Mouse (Mus musculus) liver, postnatal 0 days (tissue): ENCODE measurements at regions not wholly inside any gene's neighbourhood (a gene's known extent, or its start where the extent isn't known, plus 50 kb on each side); places are given as distances from the start of the nearest gene placed in this dataset.
A peak's percentile ranks its signal among the peaks of the same experiment; 100 is the strongest.

Experiments
- ATAC-seq: fragments of 200-750 bp; cut with Nextera tagmentation; 2 replicates; pipeline ENCODE4 v1.8.0; 2017; ENCODE audit warnings: mild to moderate bottlenecking, moderate library complexity
- DNase-seq: peaks from one replicate; pipeline ENCODE4 v3.0.0-alpha.2; 2016
- H3K27ac ChIP-seq: fragments of 300-500 bp; sonication (generic); 2 replicates; pipeline ENCODE4 v1.5.1; 2014; ENCODE audit warnings: antibody characterized with exemption, moderate library complexity, mild to moderate bottlenecking, low read depth
- H3K27me3 ChIP-seq: fragments of 300-500 bp; sonication (generic); 2 replicates; pipeline ENCODE4 v1.6.1; 2014; ENCODE audit warnings: low read length, control low read depth, mixed read lengths; ENCODE audit not compliant: insufficient read depth
- H3K36me3 ChIP-seq: fragments of 300-500 bp; sonication (generic); replicated peaks from 2 replicates; pipeline ENCODE4 v1.6.1; 2014; ENCODE audit warnings: mild to moderate bottlenecking, control low read depth, low read length, moderate library complexity, mixed read lengths; ENCODE audit not compliant: insufficient read depth
- H3K4me1 ChIP-seq: fragments of 300-500 bp; sonication (generic); 2 replicates; pipeline ENCODE4 v1.6.1; 2014; ENCODE audit warnings: antibody characterized with exemption, mild to moderate bottlenecking, control low read depth; ENCODE audit not compliant: insufficient read depth
- H3K4me2 ChIP-seq: fragments of 300-500 bp; sonication (generic); 2 replicates; pipeline ENCODE4 v1.6.1; 2014; ENCODE audit warnings: low read depth, mild to moderate bottlenecking, low read length, moderate library complexity, mixed read lengths
- H3K4me3 ChIP-seq: fragments of 300-500 bp; sonication (generic); 2 replicates; pipeline ENCODE4 v1.5.1; 2014; ENCODE audit warnings: low read depth, low read length
- H3K9ac ChIP-seq: fragments of 300-500 bp; sonication (generic); replicated peaks from 2 replicates; pipeline ENCODE4 v1.6.1; 2014; ENCODE audit warnings: mild to moderate bottlenecking, moderate library complexity
- H3K9me3 ChIP-seq: fragments of 300-500 bp; sonication (generic); 2 replicates; pipeline ENCODE4 v1.6.1; 2016; ENCODE audit warnings: mild to moderate bottlenecking, control low read depth, low read length, mixed read lengths
- CTCF ChIP-seq: sonication (generic); IDR thresholded peaks from 2 replicates; pipeline ENCODE4 v1.5.1; 2016; ENCODE audit warnings: antibody characterized with exemption, low read depth
- EP300 ChIP-seq: IDR thresholded peaks from 2 replicates; pipeline ENCODE4 v1.6.1; 2016; ENCODE audit warnings: antibody characterized with exemption, low read depth, mild to moderate bottlenecking
- WGBS: fragments of 180-500 bp; shearing (Covaris S2); extraction: QIAGEN DNeasy Blood & Tissue Kit; methylation state at CpG from one replicate; pipeline ENCODE4 v1.1.7; 2014; ENCODE audit not compliant: insufficient replicate concordance; 5-methylcytosine and 5-hydroxymethylcytosine counted together

DNA sequence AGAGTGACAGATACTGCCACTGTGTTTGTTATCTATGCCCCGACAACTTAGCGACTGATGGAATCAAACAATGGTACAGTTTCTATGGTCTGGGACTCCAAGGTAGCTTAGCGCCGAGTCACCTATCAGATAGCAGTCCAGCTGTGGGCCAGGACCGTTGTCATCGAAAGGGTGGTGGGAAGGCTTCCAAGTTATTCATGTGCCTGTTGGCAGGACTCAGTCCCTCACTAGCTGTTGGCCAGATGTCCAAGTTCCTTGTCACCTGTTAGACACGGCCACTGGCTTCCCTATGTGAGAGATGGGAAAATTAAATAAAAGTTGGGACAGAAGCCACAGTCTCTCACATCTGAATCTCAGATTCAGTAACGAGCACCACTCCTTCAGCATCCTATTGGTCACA lies 150.1 kb downstream of the BC067074 start:
- TF ChIP-seq EP300 = no peak
- no peak for TF ChIP-seq CTCF
- Histone ChIP-seq H3K9ac (no peak overlapping the region), H3K4me1 (0 out of 2 replicates have a peak, but pooled peaks cover 4% of the 10 kb centered on the region), H3K27ac (no peak overlapping the region), H3K36me3 (no peaks in the 10 kb centered on the region), H3K4me3 (no peak overlapping the region), H3K9me3 (no peaks in the 10 kb centered on the region), H3K27me3 (no peaks in the 10 kb centered on the region), H3K4me2 (no peak overlapping the region)
- ATAC-seq (no peak), DNase-seq (no peak)
- 73% methylated on average over 8 of the region's 8 CpGs for WGBS

GRCm38 (mm10) chr13:113442169-113442568 lies 149.2 kb downstream of the BC067074 start:
- Histone ChIP-seq H3K4me2 (no peak overlapping the region), H3K4me1 (0 out of 2 replicates have a peak, but pooled peaks cover 4% of the 10 kb centered on the region), H3K4me3 (no peak overlapping the region), H3K9me3 (no peaks in the 10 kb centered on the region), H3K27me3 (no peaks in the 10 kb centered on the region), H3K36me3 (no peaks in the 10 kb centered on the region), H3K9ac (no peak overlapping the region), H3K27ac (0 out of 2 replicates have a peak overlapping the region, but pooled peaks have one; percentile 39)
- ATAC-seq = peak; percentile 73
- WGBS = 49% methylated on average over 9 of the region's 9 CpGs
- DNase-seq = no peak
- no peak for TF ChIP-seq CTCF
- TF ChIP-seq EP300 = no peak

GRCm38 (mm10) chr13:113440137-113440536 lies 147.2 kb downstream of the BC067074 start:
- no peaks in the 10 kb centered on the region for H3K36me3 ChIP-seq
- H3K9me3 ChIP-seq = no peaks in the 10 kb centered on the region
- H3K4me2 ChIP-seq = no peak overlapping the region
- no peak overlapping the region for H3K27ac ChIP-seq
- no peak overlapping the region for H3K4me3 ChIP-seq
- ATAC-seq (no peak), DNase-seq (no peak)
- WGBS = 66% methylated on average over 5 of the region's 5 CpGs
- TF ChIP-seq CTCF (no peak), EP300 (no peak)
- no peak overlapping the region for H3K9ac ChIP-seq
- H3K27me3 ChIP-seq = no peaks in the 10 kb centered on the region
- 0 out of 2 replicates have a peak, but pooled peaks cover 7% of the 10 kb centered on the region for H3K4me1 ChIP-seq

GRCm38 (mm10) chr13:113439516-113439915 lies 146.6 kb downstream of the BC067074 start:
- H3K9ac ChIP-seq = no peak overlapping the region
- WGBS = 48% methylated on average over 7 of the region's 7 CpGs
- ATAC-seq = no peak
- H3K4me3 ChIP-seq = no peak overlapping the region
- no peak overlapping the region for H3K27ac ChIP-seq
- no peaks in the 10 kb centered on the region for H3K27me3 ChIP-seq
- TF ChIP-seq CTCF = no peak
- TF ChIP-seq EP300 = no peak
- no peak for DNase-seq
- no peaks in the 10 kb centered on the region for H3K9me3 ChIP-seq
- H3K36me3 ChIP-seq = no peaks in the 10 kb centered on the region
- 0 out of 2 replicates have a peak, but pooled peaks cover 10% of the 10 kb centered on the region for H3K4me1 ChIP-seq
- H3K4me2 ChIP-seq = no peak overlapping the region

- 37% methylated on average over 2 of the region's 2 CpGs for WGBS
- no peaks in the 10 kb centered on the region for H3K36me3 ChIP-seq
- TF ChIP-seq CTCF = no peak
- TF ChIP-seq EP300 = no peak
- H3K9me3 ChIP-seq = no peaks in the 10 kb centered on the region
- ATAC-seq = no peak
- DNase-seq = no peak
- H3K27me3 ChIP-seq = no peaks in the 10 kb centered on the region
- H3K27ac ChIP-seq = no peak overlapping the region
- no peak overlapping the region for H3K4me3 ChIP-seq
- 0 out of 2 replicates have a peak, but pooled peaks cover 10% of the 10 kb centered on the region for H3K4me1 ChIP-seq
- H3K4me2 ChIP-seq = no peak overlapping the region
- H3K9ac ChIP-seq = no peak overlapping the region
These were observed 145.9 kb downstream of the BC067074 start for GRCm38 (mm10) chr13:113438872-113439271.

DNA sequence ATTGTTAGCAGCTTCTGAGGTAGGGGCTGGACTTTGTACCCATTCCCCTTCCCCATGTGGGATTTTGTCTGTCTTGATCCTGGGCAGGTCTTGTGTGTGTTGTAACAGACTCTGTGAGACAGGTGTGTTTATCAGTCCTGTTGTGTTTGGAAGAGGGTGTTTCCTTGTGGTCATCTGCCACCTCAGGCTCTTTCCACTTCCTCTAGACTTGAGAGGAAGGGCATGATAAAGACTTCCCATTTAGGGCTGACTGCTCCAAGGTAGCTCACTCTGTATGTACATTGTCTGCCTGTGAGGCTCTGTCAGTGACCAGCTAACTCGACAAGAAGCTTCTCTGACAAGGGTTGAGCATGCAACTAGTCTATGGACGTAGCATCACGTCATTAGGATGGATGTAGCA lies 143.3 kb downstream of the BC067074 start:
- no peak overlapping the region for H3K9ac ChIP-seq
- TF ChIP-seq EP300 (no peak), CTCF (no peak)
- DNase-seq (no peak), ATAC-seq (peak; percentile 24; the same call in 1 of the 2 replicates)
- no peaks in the 10 kb centered on the region for H3K27me3 ChIP-seq
- no peaks in the 10 kb centered on the region for H3K36me3 ChIP-seq
- H3K4me3 ChIP-seq = no peak overlapping the region
- 65% methylated on average over 3 of the region's 3 CpGs for WGBS
- H3K27ac ChIP-seq = no peak overlapping the region
- no peak overlapping the region for H3K4me2 ChIP-seq
- no peaks in the 10 kb centered on the region for H3K9me3 ChIP-seq
- H3K4me1 ChIP-seq = 0 out of 2 replicates have a peak, but pooled peaks cover 6% of the 10 kb centered on the region

GRCm38 (mm10) chr13:113435117-113435516 lies 142.2 kb downstream of the BC067074 start:
- 0 out of 2 replicates have a peak overlapping the region, but pooled peaks have one; percentile 13 for H3K4me2 ChIP-seq
- peak overlapping the region; percentile 62 for H3K27ac ChIP-seq
- H3K4me1 ChIP-seq = 0 out of 2 replicates have a peak, but pooled peaks cover 6% of the 10 kb centered on the region
- H3K9me3 ChIP-seq = no peaks in the 10 kb centered on the region
- no peak for ATAC-seq
- 53% methylated on average over 4 of the region's 4 CpGs for WGBS
- DNase-seq = no peak
- H3K4me3 ChIP-seq = no peak overlapping the region
- H3K27me3 ChIP-seq = no peaks in the 10 kb centered on the region
- H3K9ac ChIP-seq = no peak overlapping the region
- no peaks in the 10 kb centered on the region for H3K36me3 ChIP-seq
- peak; percentile 50 for TF ChIP-seq EP300
- no peak for TF ChIP-seq CTCF
